Mouse (Mus musculus): ENCODE results near the gene Rexo5.

DNA sequence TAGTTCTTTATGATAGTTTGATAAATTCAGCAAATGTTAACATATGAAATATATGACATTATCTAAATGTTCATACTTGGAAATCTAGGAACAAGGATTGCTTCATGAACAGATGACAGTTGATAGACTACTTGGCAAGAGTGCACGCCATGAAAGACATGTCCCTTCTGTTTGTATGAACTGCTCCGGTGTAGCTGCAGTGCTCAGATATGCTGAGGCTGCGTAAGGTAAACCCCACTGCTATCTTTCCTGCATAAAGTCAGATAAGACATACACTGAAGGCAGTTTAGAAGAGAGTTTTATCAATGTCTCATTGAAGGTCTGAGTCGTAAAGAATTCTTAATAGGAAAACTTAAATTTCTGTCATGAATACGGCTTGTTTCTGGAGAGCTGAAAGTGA lies 8.9 kb upstream of the Rexo5 start:
- no peak for TF ChIP-seq CTCF (IDR thresholded peaks at IDR 0.05; ENCODE audit: control insufficient read depth, insufficient read depth, low read length)
- TF ChIP-seq POLR2A (IDR thresholded peaks at IDR 0.05; ENCODE audit: borderline replicate concordance, control insufficient read depth, low read depth, low read length) = no peak
